Mouse (Mus musculus): ENCODE results near the gene Gm11020. TPM values are rescaled to one million over a fixed set of nuclear protein-coding genes. Genes with fewer than 3 reads are reported as not detected.

Gm11020 gene
- polyA plus RNA-seq (2021; fragmentation: Nextera tagmentation), result not detected in 2 replicates
- long read RNA-seq, experiment 1, result 0 reads
- long read RNA-seq, experiment 2, result 0 reads

GRCm38 (mm10) chr8:104321267-104321666 is at the start of gene Gm11020:
TSS of gene Gm11020 (plus strand) at chr8:104321567.

GRCm38 (mm10) chr8:104293081-104293480 is 28.3 kb upstream of the Gm11020 start, which contains the start of gene Cmtm2a:
TSS of gene Cmtm2a (minus strand) at chr8:104293181.

GRCm38 (mm10) chr8:104309441-104310155 is 11.8 kb upstream of the Gm11020 start, which contains the start of the genes Gm45711 and Cmtm1:
TSS of gene Gm45711 (minus strand) at chr8:104310081.
TSS of gene Cmtm1 (minus strand) at chr8:104310145.

GRCm38 (mm10) chr8:104321930-104322329 is 563 bp downstream of the Gm11020 start, which contains the start of gene Cmtm2b:
TSS of gene Cmtm2b (plus strand) at chr8:104322230.

GRCm38 (mm10) chr8:104339229-104339982 is 18.0 kb downstream of the Gm11020 start, which contains the start of gene Cmtm3:
TSS of gene Cmtm3 (plus strand) at chr8:104339410.

Other genes with a start within 250 kb of the Gm11020 start
- 0.97 and 0.99 TPM in 2 replicates for gene Cdh5, start 219.9 kb upstream of the Gm11020 start, polyA plus RNA-seq (2021; fragmentation: Nextera tagmentation)
- gene Bean1, start 151.1 kb upstream of the Gm11020 start, polyA plus RNA-seq (2021; fragmentation: Nextera tagmentation), result 0.93 and 1.2 TPM in 2 replicates
- gene Tk2, start 73.0 kb upstream of the Gm11020 start, polyA plus RNA-seq (2021; fragmentation: Nextera tagmentation), result 20.5 and 21.0 TPM in 2 replicates
- gene Cklf, start 70.7 kb upstream of the Gm11020 start, polyA plus RNA-seq (2021; fragmentation: Nextera tagmentation), result 5.9 and 8.5 TPM in 2 replicates
- not detected in 2 replicates for gene Cmtm2a, start 28.4 kb upstream of the Gm11020 start, polyA plus RNA-seq (2021; fragmentation: Nextera tagmentation)
- gene Gm45711, start 11.5 kb upstream of the Gm11020 start, polyA plus RNA-seq (2021; fragmentation: Nextera tagmentation), result not detected in 2 replicates
- gene Cmtm1, start 11.4 kb upstream of the Gm11020 start, polyA plus RNA-seq (2021; fragmentation: Nextera tagmentation), result not detected in 2 replicates
- gene Cmtm2b, start 663 bp downstream of the Gm11020 start, polyA plus RNA-seq (2021; fragmentation: Nextera tagmentation), result not detected in 2 replicates
- 12.1 and 16.2 TPM in 2 replicates for gene Cmtm3, start 17.8 kb downstream of the Gm11020 start, polyA plus RNA-seq (2021; fragmentation: Nextera tagmentation)
- 8.1 and 8.3 TPM in 2 replicates for gene Cmtm4, start 74.2 kb downstream of the Gm11020 start, polyA plus RNA-seq (2021; fragmentation: Nextera tagmentation)
- gene Dync1li2, start 121.5 kb downstream of the Gm11020 start, polyA plus RNA-seq (2021; fragmentation: Nextera tagmentation), result 20.1 and 27.9 TPM in 2 replicates
- 0.13 and 0.15 TPM in 2 replicates for gene Terb1, start 188.3 kb downstream of the Gm11020 start, polyA plus RNA-seq (2021; fragmentation: Nextera tagmentation)
- gene Nae1, start 213.1 kb downstream of the Gm11020 start, polyA plus RNA-seq (2021; fragmentation: Nextera tagmentation), result 72.0 and 72.3 TPM in 2 replicates
- 22.2 and 25.6 TPM in 2 replicates for gene Car7, start 213.1 kb downstream of the Gm11020 start, polyA plus RNA-seq (2021; fragmentation: Nextera tagmentation)